In genomic region chr2:74862070-74862476, GRCm38 (mm10) we compare ENCODE assay signal across 28 mouse cellular contexts. TPM values are rescaled to one million over a fixed set of nuclear protein-coding genes. Genes with fewer than 3 reads are reported as not detected.
DNase-seq lines count a peak whose midpoint lies in the region; ATAC-seq and TF ChIP-seq lines count a peak whose summit lies in the region.
"Had no signal": no experiment of that assay in that cellular context is flagged by ENCODE, and none has a peak within 500 bp of the region (broad histone marks: within the 10 kb centered on the region; RNA-seq: fewer than 3 reads in every experiment).

No protein-coding gene starts in this region.

- peak; percentile 97 for ATAC-seq in G1E (ENCODE audit: extremely low read depth, insufficient number of reproducible peaks, low FRiP score, poor library complexity, severe bottlenecking)
- peak; percentile 98 for ATAC-seq in liver, embryonic 16.5 days (ENCODE audit: low read depth)
- no peak for ATAC-seq in hindbrain, postnatal 0 days
- ATAC-seq: forebrain, embryonic 15.5 days; midbrain, embryonic 15.5 days had no signal

- H3K9me3 ChIP-seq in G1E (replicated peaks), result no peaks in the 10 kb centered on the region
- H3K9me3 ChIP-seq in liver, embryonic 16.5 days (replicated peaks; ENCODE audit: control insufficient read depth, low read length), result no peaks in the 10 kb centered on the region
- no peaks in the 10 kb centered on the region for H3K9me3 ChIP-seq in midbrain, embryonic 10.5 days (replicated peaks)
- no peaks in the 10 kb centered on the region for H3K9me3 ChIP-seq in heart, embryonic 10.5 days
- no peaks in the 10 kb centered on the region for H3K9me3 ChIP-seq in hindbrain, postnatal 0 days (ENCODE audit: low read length)
- H3K9me3 ChIP-seq: forebrain, embryonic 15.5 days; midbrain, embryonic 15.5 days had no signal

- H3K36me3 ChIP-seq in G1E (replicated peaks), result peaks cover 30% of the 10 kb centered on the region
- H3K36me3 ChIP-seq in liver, embryonic 16.5 days (ENCODE audit: control insufficient read depth, insufficient read depth), result no peaks in the 10 kb centered on the region
- peaks cover 20% of the 10 kb centered on the region for H3K36me3 ChIP-seq in midbrain, embryonic 10.5 days
- H3K36me3 ChIP-seq in heart, embryonic 10.5 days, result peaks cover 22% of the 10 kb centered on the region
- H3K36me3 ChIP-seq in hindbrain, postnatal 0 days (ENCODE audit: insufficient read depth, low read length), result no peaks in the 10 kb centered on the region
- H3K36me3 ChIP-seq: forebrain, embryonic 15.5 days; midbrain, embryonic 15.5 days had no signal

- peaks cover 37% of the 10 kb centered on the region for H3K4me1 ChIP-seq in G1E (ENCODE audit: insufficient read depth, low read depth, low read length)
- H3K4me1 ChIP-seq in liver, embryonic 16.5 days (ENCODE audit: control insufficient read depth, low read depth, low read length), result peaks cover 9% of the 10 kb centered on the region
- no peaks in the 10 kb centered on the region for H3K4me1 ChIP-seq in midbrain, embryonic 10.5 days
- H3K4me1 ChIP-seq in heart, embryonic 10.5 days, result peaks cover 6% of the 10 kb centered on the region; the same call in 1 of the 2 replicates
- H3K4me1 ChIP-seq in hindbrain, postnatal 0 days (ENCODE audit: insufficient read depth, low read length), result no peaks in the 10 kb centered on the region
- H3K4me1 ChIP-seq: embryonic facial prominence, embryonic 13.5 days; forebrain, embryonic 15.5 days; midbrain, embryonic 15.5 days; neural tube, embryonic 12.5 days had no signal

- H3K27me3 ChIP-seq in G1E (ENCODE audit: insufficient read depth, low read length), result no peaks in the 10 kb centered on the region
- H3K27me3 ChIP-seq in liver, embryonic 16.5 days (ENCODE audit: control insufficient read depth, insufficient read depth, low read depth, low read length), result no peaks in the 10 kb centered on the region
- H3K27me3 ChIP-seq in midbrain, embryonic 10.5 days (ENCODE audit: low read depth, poor library complexity, severe bottlenecking), result no peaks in the 10 kb centered on the region
- H3K27me3 ChIP-seq in heart, embryonic 10.5 days (ENCODE audit: insufficient read depth, poor library complexity, severe bottlenecking), result no peaks in the 10 kb centered on the region
- H3K27me3 ChIP-seq in hindbrain, postnatal 0 days (ENCODE audit: insufficient read depth, low read length), result no peaks in the 10 kb centered on the region
- H3K27me3 ChIP-seq: embryonic facial prominence, embryonic 13.5 days; forebrain, embryonic 15.5 days; megakaryocyte, embryonic 14.5 days; midbrain, embryonic 15.5 days; neural tube, embryonic 12.5 days had no signal

- H3K4me2 ChIP-seq in liver, embryonic 16.5 days (ENCODE audit: low read depth, low read length), result peak overlapping the region; percentile 53
- no peak overlapping the region for H3K4me2 ChIP-seq in hindbrain, postnatal 0 days (ENCODE audit: low read depth, low read length)
- H3K4me2 ChIP-seq: embryonic facial prominence, embryonic 13.5 days; forebrain, embryonic 15.5 days; hindbrain, embryonic 14.5 days; midbrain, embryonic 15.5 days; neural tube, embryonic 12.5 days had no signal

- no peak for TF ChIP-seq CTCF in G1E (IDR thresholded peaks at IDR 0.05; ENCODE audit: low read depth, low read length)
- no peak for TF ChIP-seq CTCF in hindbrain, postnatal 0 days (IDR thresholded peaks at IDR 0.05; ENCODE audit: low read depth)

- 36% methylated on average over 1 of the region's 1 CpGs for WGBS in liver, embryonic 16.5 days (ENCODE audit: insufficient replicate concordance)
- 87% methylated on average over 1 of the region's 1 CpGs for WGBS in midbrain, embryonic 10.5 days
- 88% methylated on average over 1 of the region's 1 CpGs for WGBS in heart, embryonic 10.5 days
- 86% methylated on average over 1 of the region's 1 CpGs for WGBS in hindbrain, postnatal 0 days

- peak overlapping the region; percentile 44; the same call in 1 of the 2 replicates for H3K4me3 ChIP-seq in G1E (ENCODE audit: low read depth, low read length)
- H3K4me3 ChIP-seq in liver, embryonic 16.5 days (ENCODE audit: low read depth, low read length), result no peak overlapping the region
- no peak overlapping the region for H3K4me3 ChIP-seq in midbrain, embryonic 10.5 days
- no peak overlapping the region for H3K4me3 ChIP-seq in heart, embryonic 10.5 days
- no peak overlapping the region for H3K4me3 ChIP-seq in hindbrain, postnatal 0 days (ENCODE audit: low read length)
- H3K4me3 ChIP-seq: embryonic facial prominence, embryonic 13.5 days; forebrain, embryonic 15.5 days; heart, adult 2 months; layer of hippocampus, adult 2 months; megakaryocyte, embryonic 14.5 days; midbrain, embryonic 15.5 days; neural tube, embryonic 12.5 days had no signal

- H3K27ac ChIP-seq in liver, embryonic 16.5 days (ENCODE audit: low read length), result peak overlapping the region; percentile 88
- H3K27ac ChIP-seq in midbrain, embryonic 10.5 days (replicated peaks), result no peak overlapping the region
- no peak overlapping the region for H3K27ac ChIP-seq in heart, embryonic 10.5 days
- H3K27ac ChIP-seq in hindbrain, postnatal 0 days, result no peak overlapping the region
- H3K27ac ChIP-seq: embryonic facial prominence, embryonic 13.5 days; forebrain, embryonic 15.5 days; heart, adult 2 months; hindbrain, embryonic 14.5 days; layer of hippocampus, adult 2 months; midbrain, embryonic 15.5 days; neural tube, embryonic 12.5 days had no signal

- DNase-seq in G1E (ENCODE audit: low spot score) (peak; percentile 5), liver (peak; percentile 66)
- peak; percentile 41 for DNase-seq in c-Kit-negative CD71-positive TER-119-positive erythroid progenitor cells, embryonic 14.5 days (ENCODE audit: low read depth, low spot score)
- no peak for DNase-seq in midbrain, embryonic 10.5 days (ENCODE audit: low spot score)
- DNase-seq in heart, embryonic 10.5 days (ENCODE audit: low spot score), result no peak
- no peak for DNase-seq in hindbrain, postnatal 0 days (ENCODE audit: low spot score)
- DNase-seq: B cell, adult 2 months; cerebellum, adult 2 months; cerebellum, postnatal 36 days; embryo, embryonic 11 days; gastrocnemius, postnatal 14 days; heart, adult 2 months; heart, postnatal 36 days; kidney, adult 2 months; kidney, postnatal 14 days; lung, adult 18-20 months; retina, postnatal 1 day; right cerebral cortex, postnatal 25 days; thymus, adult 18-20 months; thymus, postnatal 36 days had no signal

- peak overlapping the region; percentile 34; the same call in 1 of the 2 replicates for H3K9ac ChIP-seq in liver, embryonic 16.5 days (ENCODE audit: low read depth, low read length)
- no peak overlapping the region for H3K9ac ChIP-seq in hindbrain, postnatal 0 days (replicated peaks; ENCODE audit: low read length)
- H3K9ac ChIP-seq: embryonic facial prominence, embryonic 13.5 days; forebrain, embryonic 15.5 days; hindbrain, embryonic 14.5 days; midbrain, embryonic 15.5 days; neural tube, embryonic 12.5 days had no signal

RNA-seq across cellular contexts. Expression of gene Mtx2, which starts 36.5 kb away (rescaled TPM):
- total RNA-seq in G1E (2014; fragmentation: Nextera tagmentation) (96.4 and 101 TPM in 2 replicates), G1E (2017) (93.3 and 129 TPM in 2 replicates)
- 69.9 and 95.4 TPM in 2 replicates for polyA plus RNA-seq in G1E (2012)
- 48.3 and 52.5 TPM in 2 replicates for polyA plus RNA-seq in liver, embryonic 16.5 days (2015; fragmentation: Nextera tagmentation; extraction: Ambion mirVana)
- 106 and 107 TPM in 2 replicates for polyA plus RNA-seq in midbrain, embryonic 10.5 days (2016; fragmentation: Nextera tagmentation; extraction: Ambion mirVana)
- polyA plus RNA-seq in heart, embryonic 10.5 days (2016; fragmentation: Nextera tagmentation; extraction: Ambion mirVana), result 141 and 146 TPM in 2 replicates
- 104 and 139 TPM in 2 replicates for total RNA-seq in hindbrain, postnatal 0 days (2014; rRNA removed)
- 149 and 150 TPM in 2 replicates for polyA plus RNA-seq in hindbrain, postnatal 0 days (2015; fragmentation: Nextera tagmentation; extraction: Ambion mirVana)

Comparison
In these comparisons a context has a peak if more than half of its experiments do, and no peak if none do; other contexts are left out.
1. DNase-seq: peak in G1E (single experiment), c-Kit-negative CD71-positive TER-119-positive erythroid progenitor cells, embryonic 14.5 days (single experiment) and liver (single experiment); none in midbrain, embryonic 10.5 days (single experiment), heart, embryonic 10.5 days (single experiment) and hindbrain, postnatal 0 days (single experiment).